Comparison of ENCODE assay signal across 9 mouse cellular contexts in the genomic region with DNA sequence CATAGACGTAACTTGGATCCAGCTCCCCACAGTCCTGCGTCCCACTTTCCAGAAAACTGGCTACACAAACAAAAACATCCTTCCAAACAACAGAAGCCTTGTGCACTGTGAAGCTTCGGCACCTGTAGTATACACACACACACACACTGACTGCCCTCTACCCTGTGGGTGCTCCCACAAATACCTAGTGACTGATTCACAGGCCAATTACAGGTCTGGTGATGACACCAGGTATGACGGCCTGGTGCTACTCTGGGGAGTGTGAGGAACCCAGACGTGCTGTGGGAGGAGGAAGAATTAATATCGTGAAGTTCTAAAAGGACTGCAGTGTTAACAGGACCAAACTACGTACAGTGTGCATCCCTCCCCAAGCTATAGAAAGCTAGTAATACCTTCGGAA. TPM values are rescaled to one million over a fixed set of nuclear protein-coding genes. Genes with fewer than 3 reads are reported as not detected.
DNase-seq lines count a peak whose midpoint lies in the region; ATAC-seq and TF ChIP-seq lines count a peak whose summit lies in the region.
"Had no signal": no experiment of that assay in that cellular context is flagged by ENCODE, and none has a peak within 500 bp of the region (broad histone marks: within the 10 kb centered on the region; RNA-seq: fewer than 3 reads in every experiment).

No protein-coding gene starts in this region.

- TF ChIP-seq CTCF in kidney, adult 2 months (conservative IDR thresholded peaks at IDR 0.05; ENCODE audit: insufficient read depth, insufficient read length, low read depth, low read length) = no peak
- no peak for TF ChIP-seq CTCF in hindbrain, postnatal 0 days (IDR thresholded peaks at IDR 0.05; ENCODE audit: low read depth)

- H3K4me2 ChIP-seq in embryonic facial prominence, embryonic 13.5 days = peak overlapping the region; percentile 89
- peak overlapping the region; percentile 100 for H3K4me2 ChIP-seq in hindbrain, postnatal 0 days (ENCODE audit: low read depth, low read length)
- peak overlapping the region; percentile 98 for H3K4me2 ChIP-seq in midbrain, embryonic 14.5 days (ENCODE audit: low read length)

- TF ChIP-seq POLR2A in kidney, adult 2 months (IDR thresholded peaks at IDR 0.05; ENCODE audit: low read depth, low read length) = no peak

- no peaks in the 10 kb centered on the region for H3K9me3 ChIP-seq in embryonic facial prominence, embryonic 13.5 days
- no peaks in the 10 kb centered on the region for H3K9me3 ChIP-seq in hindbrain, postnatal 0 days (ENCODE audit: low read length)
- no peaks in the 10 kb centered on the region for H3K9me3 ChIP-seq in midbrain, embryonic 14.5 days (ENCODE audit: control insufficient read depth, low read length)

- H3K4me3 ChIP-seq in kidney, adult 2 months (ENCODE audit: insufficient read depth, low read depth, low read length) = peak overlapping the region; percentile 21; the same call in 1 of the 2 replicates
- peak overlapping the region; percentile 94 for H3K4me3 ChIP-seq in embryonic facial prominence, embryonic 13.5 days
- peak overlapping the region; percentile 66 for H3K4me3 ChIP-seq in hindbrain, postnatal 0 days (ENCODE audit: low read length)
- H3K4me3 ChIP-seq in midbrain, embryonic 14.5 days (replicated peaks; ENCODE audit: low read depth, low read length) = peak overlapping the region; percentile 97

- no peaks in the 10 kb centered on the region for H3K27me3 ChIP-seq in kidney, adult 2 months (replicated peaks; ENCODE audit: control insufficient read depth, insufficient read depth, low read length)
- no peaks in the 10 kb centered on the region for H3K27me3 ChIP-seq in embryonic facial prominence, embryonic 13.5 days
- H3K27me3 ChIP-seq in hindbrain, postnatal 0 days (ENCODE audit: insufficient read depth, low read length) = no peaks in the 10 kb centered on the region
- H3K27me3 ChIP-seq in midbrain, embryonic 14.5 days (ENCODE audit: control insufficient read depth, insufficient read depth, low read length) = no peaks in the 10 kb centered on the region

- no peak for DNase-seq in kidney, adult 2 months
- no peak for DNase-seq in kidney, postnatal 4 days
- DNase-seq in hindbrain, postnatal 0 days (ENCODE audit: low spot score) = no peak
- DNase-seq in midbrain, embryonic 14.5 days = no peak
- no peak for DNase-seq in ovary, postnatal 10 days (ENCODE audit: low spot score)
- no peak for DNase-seq in kidney, adult 8-10 months
- DNase-seq in cerebellum, adult 11-12 months = no peak

- 61% methylated on average over 8 of the region's 8 CpGs for WGBS in kidney, adult 2 months
- 30% methylated on average over 8 of the region's 8 CpGs for WGBS in embryonic facial prominence, embryonic 13.5 days
- 33% methylated on average over 8 of the region's 8 CpGs for WGBS in hindbrain, postnatal 0 days
- 36% methylated on average over 8 of the region's 8 CpGs for WGBS in midbrain, embryonic 14.5 days

- H3K4me1 ChIP-seq in kidney, adult 2 months (ENCODE audit: control insufficient read depth, insufficient read depth, low read length) = no peaks in the 10 kb centered on the region
- peaks cover 18% of the 10 kb centered on the region for H3K4me1 ChIP-seq in embryonic facial prominence, embryonic 13.5 days
- H3K4me1 ChIP-seq in hindbrain, postnatal 0 days (ENCODE audit: insufficient read depth, low read length) = peaks cover 5% of the 10 kb centered on the region; the same call in 1 of the 2 replicates
- peaks cover 17% of the 10 kb centered on the region for H3K4me1 ChIP-seq in midbrain, embryonic 14.5 days (ENCODE audit: control insufficient read depth, insufficient read depth, low read length)

- H3K27ac ChIP-seq in kidney, adult 2 months (ENCODE audit: insufficient read depth, low read depth, low read length) = no peak overlapping the region
- no peak overlapping the region for H3K27ac ChIP-seq in embryonic facial prominence, embryonic 13.5 days
- H3K27ac ChIP-seq in hindbrain, postnatal 0 days = no peak overlapping the region
- H3K27ac ChIP-seq in midbrain, embryonic 14.5 days (replicated peaks; ENCODE audit: low read depth, low read length) = no peak overlapping the region
- H3K27ac ChIP-seq: left cerebral cortex, adult 2 months had no signal

- H3K36me3 ChIP-seq in kidney, adult 2 months (ENCODE audit: control insufficient read depth, insufficient read depth, low read length) = no peaks in the 10 kb centered on the region
- peaks cover 11% of the 10 kb centered on the region for H3K36me3 ChIP-seq in embryonic facial prominence, embryonic 13.5 days
- 0 out of 2 replicates have a peak, but pooled peaks cover 3% of the 10 kb centered on the region for H3K36me3 ChIP-seq in hindbrain, postnatal 0 days (ENCODE audit: insufficient read depth, low read length)
- 0 out of 2 replicates have a peak, but pooled peaks cover 3% of the 10 kb centered on the region for H3K36me3 ChIP-seq in midbrain, embryonic 14.5 days (ENCODE audit: control insufficient read depth, insufficient read depth, low read length)

- H3K9ac ChIP-seq in embryonic facial prominence, embryonic 13.5 days = peak overlapping the region; percentile 88
- H3K9ac ChIP-seq in hindbrain, postnatal 0 days (replicated peaks; ENCODE audit: low read length) = no peak overlapping the region
- H3K9ac ChIP-seq in midbrain, embryonic 14.5 days (replicated peaks; ENCODE audit: low read length) = 0 out of 2 replicates have a peak overlapping the region, but pooled peaks have one; percentile 89

- no peak for ATAC-seq in embryonic facial prominence, embryonic 13.5 days (ENCODE audit: insufficient number of reproducible peaks, insufficient read depth, low FRiP score, low TSS enrichment, low read depth)
- ATAC-seq in hindbrain, postnatal 0 days = no peak
- no peak for ATAC-seq in midbrain, embryonic 14.5 days (ENCODE audit: low FRiP score, low TSS enrichment)

RNA-seq across cellular contexts. Expression of gene Cdc14a, which starts 1.8 kb away (rescaled TPM):
- 5.3 and 5.5 TPM in 2 replicates for polyA plus RNA-seq in kidney, adult 2 months (2012; rRNA removed)
- polyA plus RNA-seq in embryonic facial prominence, embryonic 13.5 days (2015; fragmentation: Nextera tagmentation; extraction: Ambion mirVana) = 8.9 and 9.6 TPM in 2 replicates
- total RNA-seq in hindbrain, postnatal 0 days (2014; rRNA removed) = 7.2 and 13.3 TPM in 2 replicates
- polyA plus RNA-seq in hindbrain, postnatal 0 days (2015; fragmentation: Nextera tagmentation; extraction: Ambion mirVana) = 3.8 and 4.3 TPM in 2 replicates
- 3.5 and 6.2 TPM in 2 replicates for polyA plus RNA-seq in midbrain, embryonic 14.5 days (2014; fragmentation: Nextera tagmentation; extraction: Ambion mirVana)

Comparison
In these comparisons a context has a peak if more than half of its experiments do, and no peak if none do; other contexts are left out.
1. H3K4me3 ChIP-seq: peak in every context shown above with its lines; median percentile 97 in midbrain, embryonic 14.5 days; 94 in embryonic facial prominence, embryonic 13.5 days; 66 in hindbrain, postnatal 0 days; 21 in kidney, adult 2 months.